Mouse (Mus musculus) olfactory bulb, adult 2 months (tissue): ENCODE data around the gene Msh5.

Source experiments
- CTCF ChIP-seq: fragments of 200-500 bp; IDR thresholded peaks from 2 replicates; pipeline ENCODE4 v1.5.1; 2012; ENCODE audit warnings: low read depth, mild to moderate bottlenecking, low read length, moderate library complexity; ENCODE audit not compliant: insufficient read depth
- POLR2A ChIP-seq: fragments of 200-500 bp; IDR thresholded peaks from 2 replicates; pipeline ENCODE4 v1.6.1; 2012; ENCODE audit warnings: mild to moderate bottlenecking, low read depth, low read length, moderate library complexity; ENCODE audit not compliant: insufficient read depth

DNA sequence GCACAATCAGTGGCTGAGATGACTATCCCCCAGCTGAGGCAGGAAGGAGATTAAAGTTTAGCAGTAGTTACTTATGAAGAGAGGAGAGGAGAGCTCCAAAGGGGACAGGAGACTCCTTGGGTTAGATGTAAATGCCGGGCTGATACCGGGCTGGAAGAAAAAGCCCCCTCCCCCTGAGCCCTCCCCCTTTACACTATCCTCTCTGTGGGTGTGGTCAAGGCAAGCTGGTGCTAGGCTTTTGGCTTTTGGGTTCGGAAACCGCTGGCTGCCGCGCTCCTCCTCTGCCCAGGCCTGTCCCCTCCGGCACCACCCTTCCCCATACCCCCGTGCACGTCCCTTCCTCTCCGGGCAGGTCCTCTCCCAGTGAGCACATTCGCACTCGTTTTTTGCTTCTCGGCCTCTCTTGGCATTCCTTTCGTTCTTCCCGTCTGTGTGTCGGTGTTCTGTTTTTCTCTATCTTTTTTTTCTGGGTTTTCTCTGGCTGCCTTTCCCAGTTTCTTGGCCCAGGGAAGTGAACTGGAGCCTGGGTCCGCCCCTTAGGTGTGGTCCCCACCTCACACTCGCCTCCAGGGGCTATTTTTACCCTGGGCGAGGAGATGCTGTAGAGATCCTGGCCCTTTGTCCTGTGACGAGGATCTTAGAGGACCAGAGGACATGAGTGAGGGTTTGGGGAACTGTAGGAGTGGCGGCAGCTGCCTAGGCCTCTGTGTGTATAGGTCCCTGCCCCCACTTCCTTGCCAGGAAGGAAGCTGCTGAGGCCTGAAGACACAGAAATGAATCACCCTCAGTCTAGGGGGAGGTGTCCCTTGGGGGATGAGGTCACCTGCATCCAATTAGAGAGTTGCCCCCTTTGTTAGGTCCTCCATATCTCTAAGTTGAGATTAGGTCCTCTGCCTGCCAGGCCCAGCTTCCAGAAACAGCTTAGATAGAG lies 4.9 kb upstream of the Msh5 start:
- TF ChIP-seq CTCF (no peak), POLR2A (no peak)
